Mouse (Mus musculus) testis, postnatal 14 days (tissue): Measurements from ENCODE around the gene Sp6.

Experiments used
- DNase-seq: peaks from one replicate; pipeline ENCODE4 v3.0.0; 2021; ENCODE audit warnings: low spot score

Sp6 gene

GRCm38 (mm10) chr11:97063274-97063920 is 50.2 kb downstream of the Sp6 start:
- DNase-seq = no peak

DNA sequence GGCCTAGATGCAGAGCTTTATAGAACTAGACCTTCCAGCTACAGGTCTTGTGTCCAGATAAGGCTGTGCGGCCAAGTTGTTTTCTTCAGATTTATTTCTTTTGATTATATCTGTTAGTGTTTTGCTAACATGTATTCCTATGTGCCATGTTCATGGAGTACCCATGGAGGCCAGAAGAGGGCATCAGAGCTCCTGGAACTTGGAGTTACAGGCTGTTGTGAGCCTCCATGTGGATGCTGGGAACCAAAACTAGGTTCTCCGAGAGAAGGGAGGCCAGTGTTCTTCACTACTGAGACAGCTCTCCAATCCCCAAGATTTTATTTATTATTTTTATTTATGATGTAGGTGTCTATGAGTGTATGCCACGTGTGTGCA is 50.7 kb downstream of the Sp6 start:
- DNase-seq = no peak

DNA sequence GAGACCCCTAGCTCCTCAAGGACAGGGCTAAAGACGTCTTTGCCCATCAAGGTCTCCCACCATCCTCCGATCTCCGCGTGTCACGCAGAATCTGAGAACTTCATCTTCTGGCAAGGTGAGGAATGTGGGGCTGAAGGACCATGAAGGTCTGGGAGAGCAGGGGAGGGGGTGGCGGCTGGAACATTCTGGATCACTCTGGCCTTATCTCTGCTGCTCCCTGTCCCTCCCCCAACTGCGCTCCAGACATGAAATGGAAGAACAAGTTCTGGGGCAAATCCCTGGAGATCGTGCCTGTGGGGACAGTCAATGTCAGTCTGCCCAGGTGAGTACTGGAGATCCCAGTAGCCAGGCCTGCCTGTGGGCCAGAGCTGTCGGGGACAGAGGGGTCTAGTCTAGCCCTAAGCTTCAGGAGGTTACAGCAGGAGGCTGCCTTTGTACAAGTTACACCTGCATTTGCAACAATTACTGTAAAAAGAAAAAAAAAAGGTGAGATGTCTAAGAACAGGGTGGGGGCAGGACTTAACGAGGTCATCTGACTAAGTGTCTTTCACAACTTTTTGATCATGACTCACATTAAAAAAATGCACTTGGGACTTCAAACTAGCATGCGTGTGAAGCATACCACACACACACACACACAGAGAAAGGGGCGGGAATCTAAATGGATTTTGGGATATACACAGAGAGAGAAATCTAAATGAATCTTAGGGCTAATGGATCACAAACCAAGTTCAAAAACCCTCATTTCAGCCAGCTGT is 52.5 kb downstream of the Sp6 start:
- DNase-seq = no peak

DNA sequence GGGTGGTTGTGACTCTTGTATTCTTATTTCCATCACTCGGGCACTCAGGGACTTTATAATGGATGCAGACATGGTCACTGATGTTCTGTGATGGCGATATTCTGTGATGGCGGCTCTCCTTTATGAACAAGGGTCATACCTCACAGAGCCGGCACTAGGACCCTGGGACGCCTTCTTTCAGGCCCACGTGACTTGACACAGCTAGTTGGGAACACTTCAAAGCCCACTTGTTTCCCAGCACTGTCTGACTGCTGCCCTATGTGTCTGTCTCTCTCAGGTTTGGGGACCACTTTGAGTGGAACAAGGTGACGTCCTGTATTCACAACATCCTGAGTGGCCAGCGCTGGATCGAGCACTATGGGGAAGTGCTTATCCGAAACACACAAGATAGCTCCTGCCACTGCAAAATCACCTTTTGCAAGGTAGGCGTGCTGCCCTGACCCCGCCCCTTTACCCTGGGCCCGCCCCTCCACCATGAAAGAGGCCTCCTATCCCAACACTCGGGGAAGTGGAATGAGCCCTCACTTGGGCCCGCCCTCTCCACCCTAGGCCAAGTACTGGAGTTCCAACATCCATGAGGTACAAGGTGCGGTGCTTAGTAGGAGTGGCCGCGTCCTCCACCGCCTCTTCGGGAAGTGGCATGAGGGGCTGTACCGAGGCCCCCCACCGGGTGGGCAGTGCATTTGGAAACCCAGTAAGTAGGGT is 53.6 kb downstream of the Sp6 start:
- DNase-seq = no peak

GRCm38 (mm10) chr11:97069333-97069732 is 56.1 kb downstream of the Sp6 start:
- DNase-seq = no peak

DNA sequence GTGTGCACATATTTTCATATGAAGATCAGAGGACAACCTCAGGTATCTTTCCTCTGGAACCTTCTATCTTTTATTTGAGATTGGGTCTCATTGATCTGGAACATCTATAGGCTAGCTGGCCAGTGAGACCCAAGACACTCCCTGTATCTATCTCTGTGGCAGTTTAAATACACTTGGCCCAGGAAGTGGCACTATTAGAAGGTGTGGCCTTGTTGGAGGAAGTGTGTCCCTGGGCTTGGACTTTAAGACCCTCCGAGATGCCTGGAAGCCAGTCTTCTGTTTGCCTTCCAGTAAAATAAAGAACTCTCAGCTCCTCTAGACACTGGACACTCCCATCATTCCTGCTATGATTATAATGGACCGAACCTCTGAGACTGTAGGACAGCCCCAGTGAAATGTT is 56.6 kb downstream of the Sp6 start:
- no peak for DNase-seq

- no peak for DNase-seq
Observed at GRCm38 (mm10) chr11:97071129-97071528, 57.9 kb downstream of the Sp6 start.

DNA sequence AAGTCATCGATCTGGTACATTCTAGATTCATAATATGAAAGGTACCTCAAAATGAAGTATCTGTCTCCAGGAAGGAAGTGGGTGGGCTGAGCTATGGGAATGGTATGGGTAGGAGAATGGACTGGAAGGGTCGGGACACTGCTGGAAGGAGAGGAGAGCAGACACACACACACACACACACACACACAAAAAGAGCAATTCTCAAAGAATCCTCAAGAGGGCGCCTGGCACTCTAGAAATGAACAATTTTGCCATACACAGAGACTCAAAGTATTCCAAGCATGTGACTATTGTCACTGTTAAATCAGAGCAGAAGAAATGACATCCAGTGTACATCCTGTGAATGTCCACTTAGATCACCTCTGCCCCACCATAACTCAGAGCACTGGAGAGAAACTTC is 59.3 kb downstream of the Sp6 start:
- no peak for DNase-seq

- no peak for DNase-seq
Observed at GRCm38 (mm10) chr11:97074235-97074634, 61.0 kb downstream of the Sp6 start.
